Comparison of ENCODE assay signal across 11 mouse cellular contexts in the genomic region with DNA sequence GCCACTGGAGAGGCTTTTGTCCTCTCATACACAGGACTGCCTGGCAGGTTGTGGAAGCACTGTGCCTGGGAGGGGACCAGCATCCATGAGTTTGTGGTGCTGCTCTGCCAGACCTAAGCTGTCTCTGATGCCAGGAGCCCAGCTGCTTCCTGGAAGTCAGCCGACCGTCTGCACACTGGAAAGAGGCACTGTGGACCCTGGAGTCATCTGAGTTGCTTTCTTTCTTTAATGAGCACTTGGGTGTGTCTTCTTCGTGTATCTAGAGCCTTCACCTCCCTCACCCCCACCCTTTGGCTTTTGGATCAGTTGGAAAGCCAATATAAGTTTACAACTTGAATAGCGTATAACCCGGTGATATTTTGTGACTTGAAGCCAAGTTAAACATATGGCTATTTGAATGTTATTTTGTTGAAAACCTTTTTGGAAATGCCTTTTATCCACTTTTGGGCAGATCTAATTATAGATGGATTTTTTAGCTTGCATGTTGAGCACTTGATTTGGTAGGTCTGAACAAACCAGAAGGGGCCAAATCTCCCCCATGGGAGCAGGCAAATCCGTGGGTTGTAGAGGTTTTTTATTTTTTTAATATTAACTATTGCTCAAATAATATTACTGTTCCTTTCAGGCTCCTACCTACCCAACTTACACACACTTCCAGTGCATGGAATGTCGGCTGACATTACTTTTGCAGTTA.
A peak's percentile ranks its signal among the peaks of the same experiment; 100 is the strongest.
DNase-seq lines count a peak whose midpoint lies in the region; ATAC-seq and TF ChIP-seq lines count a peak whose summit lies in the region.
"Had no signal": no experiment of that assay in that cellular context is flagged by ENCODE, and none has a peak within 500 bp of the region (broad histone marks: within the 10 kb centered on the region; RNA-seq: fewer than 3 reads in every experiment).

No protein-coding gene starts in this region.

- no peak for TF ChIP-seq CTCF in lung, postnatal 0 days (IDR thresholded peaks at IDR 0.05)
- TF ChIP-seq CTCF in cerebellum, adult 2 months (IDR thresholded peaks at IDR 0.05; ENCODE audit: borderline replicate concordance, insufficient read depth, low read depth, low read length), result no peak

- no peak overlapping the region for H3K4me3 ChIP-seq in lung, postnatal 0 days (ENCODE audit: low read depth, low read length)
- H3K4me3 ChIP-seq in cerebellum, adult 2 months (replicated peaks; ENCODE audit: insufficient read depth, low read depth, low read length), result peak overlapping the region; percentile 3
- H3K4me3 ChIP-seq in intestine, embryonic 16.5 days (ENCODE audit: low read length), result no peak overlapping the region
- H3K4me3 ChIP-seq: neural tube, embryonic 13.5 days had no signal

- H3K27ac ChIP-seq in lung, postnatal 0 days (ENCODE audit: low read length), result no peak overlapping the region
- no peak overlapping the region for H3K27ac ChIP-seq in cerebellum, adult 2 months (ENCODE audit: insufficient read depth, low read length)
- H3K27ac ChIP-seq in intestine, embryonic 16.5 days (ENCODE audit: low read length), result no peak overlapping the region
- H3K27ac ChIP-seq: neural tube, embryonic 13.5 days had no signal

- no peak overlapping the region for H3K4me2 ChIP-seq in lung, postnatal 0 days (replicated peaks; ENCODE audit: low read depth, low read length)
- H3K4me2 ChIP-seq in intestine, embryonic 16.5 days (ENCODE audit: low read depth, low read length), result no peak overlapping the region
- H3K4me2 ChIP-seq: neural tube, embryonic 13.5 days had no signal

- H3K4me1 ChIP-seq in lung, postnatal 0 days (ENCODE audit: insufficient read depth, low read depth, low read length), result no peaks in the 10 kb centered on the region
- peaks cover 12% of the 10 kb centered on the region for H3K4me1 ChIP-seq in cerebellum, adult 2 months (ENCODE audit: control insufficient read depth, insufficient read depth, low read length)
- 0 out of 2 replicates have a peak, but pooled peaks cover 2% of the 10 kb centered on the region for H3K4me1 ChIP-seq in intestine, embryonic 16.5 days (ENCODE audit: control insufficient read depth, insufficient read depth, low read length)
- H3K4me1 ChIP-seq: neural tube, embryonic 13.5 days had no signal

- no peak for ATAC-seq in lung, postnatal 0 days
- peak; percentile 60 for ATAC-seq in intestine, embryonic 16.5 days

- H3K9me3 ChIP-seq in lung, postnatal 0 days (ENCODE audit: low read length), result no peaks in the 10 kb centered on the region
- no peaks in the 10 kb centered on the region for H3K9me3 ChIP-seq in intestine, embryonic 16.5 days (ENCODE audit: control insufficient read depth, low read length)
- H3K9me3 ChIP-seq: neural tube, embryonic 13.5 days had no signal

- no peak overlapping the region for H3K9ac ChIP-seq in lung, postnatal 0 days (replicated peaks; ENCODE audit: low read depth)
- H3K9ac ChIP-seq in intestine, embryonic 16.5 days (ENCODE audit: low read depth, low read length), result no peak overlapping the region
- H3K9ac ChIP-seq: neural tube, embryonic 13.5 days had no signal

- no peak for TF ChIP-seq EP300 in lung, postnatal 0 days (IDR thresholded peaks at IDR 0.05)

- H3K27me3 ChIP-seq in lung, postnatal 0 days (replicated peaks; ENCODE audit: insufficient read depth, low read length), result no peaks in the 10 kb centered on the region
- H3K27me3 ChIP-seq in cerebellum, adult 2 months (ENCODE audit: control insufficient read depth, insufficient read depth, low read length), result no peaks in the 10 kb centered on the region
- no peaks in the 10 kb centered on the region for H3K27me3 ChIP-seq in intestine, embryonic 16.5 days (replicated peaks; ENCODE audit: control insufficient read depth, insufficient read depth, low read length)
- H3K27me3 ChIP-seq: neural tube, embryonic 13.5 days had no signal

- WGBS in lung, postnatal 0 days, result 47% methylated on average over 7 of the region's 7 CpGs
- WGBS in cerebellum, adult 2 months, result 15% methylated on average over 7 of the region's 7 CpGs
- 50% methylated on average over 7 of the region's 7 CpGs for WGBS in intestine, embryonic 16.5 days

- no peak for TF ChIP-seq POLR2A in cerebellum, adult 2 months (IDR thresholded peaks at IDR 0.05; ENCODE audit: borderline replicate concordance, insufficient read depth, low read length)

- H3K36me3 ChIP-seq in lung, postnatal 0 days (ENCODE audit: insufficient read depth, low read length), result no peaks in the 10 kb centered on the region
- H3K36me3 ChIP-seq in intestine, embryonic 16.5 days (ENCODE audit: control insufficient read depth, insufficient read depth, low read length), result no peaks in the 10 kb centered on the region
- H3K36me3 ChIP-seq: neural tube, embryonic 13.5 days had no signal

- DNase-seq in heart, postnatal 10 days, result peak; percentile 22 to 38
- no peak for DNase-seq in heart, adult 9 months (ENCODE audit: low spot score in 2 of 2)
- peak; percentile 22 for DNase-seq in lung, postnatal 10 days
- no peak for DNase-seq in lung, postnatal 0 days (ENCODE audit: low spot score)
- DNase-seq in cerebellum, adult 2 months, result peak; percentile 57 to 72
- DNase-seq in spleen, adult 18-20 months, result no peak
- no peak for DNase-seq in adipocyte (ENCODE audit: low spot score)
- DNase-seq: kidney, adult 11 months; right cerebral cortex, postnatal 14 days had no signal

- intact Hi-C loops in heart, postnatal 10 days (cut with DNase I), result no loop called here

Comparison
In these comparisons a context has a peak if more than half of its experiments do, and no peak if none do; other contexts are left out.
1. DNase-seq: peak in heart, postnatal 10 days (2 of 2), lung, postnatal 10 days (single experiment) and cerebellum, adult 2 months (2 of 2); none in heart, adult 9 months (0 of 2), lung, postnatal 0 days (single experiment), spleen, adult 18-20 months (0 of 2) and adipocyte (single experiment).